Mouse (Mus musculus) erythroblast, embryonic 14.5 days (primary cell): Measurements from ENCODE around the gene Mdm1.

ENCODE experiments used
- GATA1 ChIP-seq: IDR thresholded peaks from 2 replicates; pipeline ENCODE4 v1.6.1; 2012; ENCODE audit warnings: low read length, inconsistent platforms, mixed read lengths
- TAL1 ChIP-seq: IDR thresholded peaks from 3 replicates; pipeline ENCODE4 v1.6.1; 2012; ENCODE audit warnings: low read length, inconsistent platforms, mixed read lengths

DNA sequence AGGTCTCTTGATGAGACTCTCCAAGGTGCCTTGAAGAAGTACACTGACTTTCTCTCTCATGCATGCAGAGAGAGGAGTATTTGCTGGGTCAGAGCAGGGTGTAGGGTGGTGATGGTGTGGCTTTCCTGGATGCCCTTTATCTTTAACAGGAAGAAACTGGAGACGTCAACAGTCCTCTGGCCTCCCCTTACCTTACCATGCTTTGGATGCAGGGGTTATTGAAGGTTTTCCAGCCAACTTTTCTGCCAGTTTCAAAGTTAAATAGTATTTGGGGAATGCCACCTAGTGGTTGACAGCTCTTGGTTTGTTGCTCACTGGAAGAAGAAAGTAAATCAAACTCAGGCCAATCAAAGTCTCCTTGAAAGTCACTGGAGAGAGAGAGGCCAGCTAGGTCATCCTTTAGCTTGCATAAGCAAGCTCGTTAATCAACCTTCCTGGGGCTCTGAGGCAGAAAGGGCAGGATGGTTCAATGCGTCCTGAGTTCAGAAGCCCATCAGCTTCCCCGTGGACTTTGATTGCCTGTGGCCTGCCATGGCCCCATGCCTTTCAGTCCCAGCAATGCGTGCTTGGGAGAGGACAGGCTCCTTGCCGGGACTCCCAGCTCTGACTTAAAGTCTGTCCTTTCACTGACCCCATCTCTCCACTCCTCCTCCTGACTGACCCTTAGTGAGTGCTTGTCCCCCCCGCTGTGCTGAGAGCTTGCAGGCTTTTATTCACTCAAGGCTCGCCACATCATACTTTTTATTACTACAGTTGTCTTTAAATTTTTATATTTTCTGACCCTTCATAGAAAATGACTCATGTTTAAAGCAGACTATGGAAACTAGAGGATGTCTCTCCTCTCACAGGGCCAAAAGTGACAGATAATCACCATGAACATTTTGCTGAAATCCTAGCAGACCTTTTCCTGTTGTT lies 31.3 kb upstream of the Mdm1 start:
- TF ChIP-seq TAL1, result no peak
- no peak for TF ChIP-seq GATA1
